Mouse (Mus musculus) CD4-positive, CD25-positive, alpha-beta regulatory T cell, adult 4 months (primary cell): ENCODE results near the gene Wdr46. TPM values are rescaled to one million over a fixed set of nuclear protein-coding genes. Genes with fewer than 3 reads are reported as not detected.
A peak's percentile ranks its signal among the peaks of the same experiment; 100 is the strongest.

Experiments
- ATAC-seq: one replicate; pipeline ENCODE4 v1.8.0; 2017
- polyA plus RNA-seq, 2 experiments: library from polyadenylated mRNA; unstranded; fragments of 100-300 nt; shearing (Covaris generic); gene quantifications; one replicate each; pipeline ENCODE4 v1.2.1; 2017

The Wdr46 gene
- polyA plus RNA-seq, 2 experiments from 2014 or later: 11.5 to 14.3 TPM

GRCm38 (mm10) chr17:33911813-33912414, 28.5 kb upstream of the Wdr46 start:
- no peak for ATAC-seq

- no peak for ATAC-seq
Observed at GRCm38 (mm10) chr17:33913264-33913663, 27.2 kb upstream of the Wdr46 start.

- no peak for ATAC-seq
Observed at GRCm38 (mm10) chr17:33913905-33914304, 26.6 kb upstream of the Wdr46 start.

- no peak for ATAC-seq
Observed at GRCm38 (mm10) chr17:33914969-33915391, 25.5 kb upstream of the Wdr46 start.

- peak; percentile 70 for ATAC-seq
Observed at GRCm38 (mm10) chr17:33915671-33916250, 24.7 kb upstream of the Wdr46 start, which contains the start of the genes Tapbp and Zbtb22. Gene Tapbp (plus strand): TSS chr17:33915899. Gene Zbtb22 (plus strand): TSS chr17:33915904.

- ATAC-seq: no peak
Observed at GRCm38 (mm10) chr17:33916294-33916693, 24.2 kb upstream of the Wdr46 start.

GRCm38 (mm10) chr17:33916847-33917655, 23.4 kb upstream of the Wdr46 start:
- no peak for ATAC-seq

GRCm38 (mm10) chr17:33917656-33918292, 22.7 kb upstream of the Wdr46 start:
- no peak for ATAC-seq

- ATAC-seq: peak; percentile 15
Observed at GRCm38 (mm10) chr17:33918293-33919203, 21.9 kb upstream of the Wdr46 start.

GRCm38 (mm10) chr17:33919351-33920281, 20.8 kb upstream of the Wdr46 start:
- ATAC-seq: peak; percentile 73

GRCm38 (mm10) chr17:33920282-33921097, 20.0 kb upstream of the Wdr46 start:
- ATAC-seq: peak; percentile 37

- no peak for ATAC-seq
Observed at GRCm38 (mm10) chr17:33921361-33921760, 19.1 kb upstream of the Wdr46 start.

GRCm38 (mm10) chr17:33924577-33925283, 15.7 kb upstream of the Wdr46 start:
- no peak for ATAC-seq

- ATAC-seq: no peak
Observed at GRCm38 (mm10) chr17:33925406-33926116, 14.9 kb upstream of the Wdr46 start.

GRCm38 (mm10) chr17:33926207-33926932, 14.1 kb upstream of the Wdr46 start:
- no peak for ATAC-seq

GRCm38 (mm10) chr17:33928251-33928947, 12.1 kb upstream of the Wdr46 start:
- no peak for ATAC-seq
